Mouse (Mus musculus) left cerebral cortex, adult 11 months (tissue): ENCODE measurements at regions not wholly inside any gene's neighbourhood (a gene's known extent, or its start where the extent isn't known, plus 50 kb on each side); places are given as distances from the start of the nearest gene placed in this dataset.

Experiments used
- DNase-seq: peaks from one replicate; pipeline ENCODE4 v3.0.0; 2022; ENCODE audit warnings: low spot score

DNA sequence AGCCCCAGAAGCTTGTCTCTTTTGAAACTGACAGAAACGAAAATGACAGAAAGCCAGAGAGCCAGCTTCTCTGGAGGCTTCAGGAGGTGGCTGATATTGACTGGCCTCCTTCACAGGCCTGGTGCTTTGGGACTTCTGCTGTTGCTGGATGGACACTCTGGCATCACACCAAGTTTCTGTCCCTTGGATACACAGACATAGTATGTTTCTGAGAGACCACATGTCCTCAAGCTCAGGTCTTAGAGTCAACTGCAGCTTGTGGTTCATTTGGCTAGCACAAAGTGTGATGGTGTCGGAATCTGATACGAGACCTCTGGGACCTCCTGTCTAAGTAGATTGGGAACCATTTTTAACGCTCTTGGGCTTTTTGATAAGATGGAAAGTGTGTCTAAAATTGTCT is 502.0 kb downstream of the Sqor start:
- DNase-seq, result no peak

DNA sequence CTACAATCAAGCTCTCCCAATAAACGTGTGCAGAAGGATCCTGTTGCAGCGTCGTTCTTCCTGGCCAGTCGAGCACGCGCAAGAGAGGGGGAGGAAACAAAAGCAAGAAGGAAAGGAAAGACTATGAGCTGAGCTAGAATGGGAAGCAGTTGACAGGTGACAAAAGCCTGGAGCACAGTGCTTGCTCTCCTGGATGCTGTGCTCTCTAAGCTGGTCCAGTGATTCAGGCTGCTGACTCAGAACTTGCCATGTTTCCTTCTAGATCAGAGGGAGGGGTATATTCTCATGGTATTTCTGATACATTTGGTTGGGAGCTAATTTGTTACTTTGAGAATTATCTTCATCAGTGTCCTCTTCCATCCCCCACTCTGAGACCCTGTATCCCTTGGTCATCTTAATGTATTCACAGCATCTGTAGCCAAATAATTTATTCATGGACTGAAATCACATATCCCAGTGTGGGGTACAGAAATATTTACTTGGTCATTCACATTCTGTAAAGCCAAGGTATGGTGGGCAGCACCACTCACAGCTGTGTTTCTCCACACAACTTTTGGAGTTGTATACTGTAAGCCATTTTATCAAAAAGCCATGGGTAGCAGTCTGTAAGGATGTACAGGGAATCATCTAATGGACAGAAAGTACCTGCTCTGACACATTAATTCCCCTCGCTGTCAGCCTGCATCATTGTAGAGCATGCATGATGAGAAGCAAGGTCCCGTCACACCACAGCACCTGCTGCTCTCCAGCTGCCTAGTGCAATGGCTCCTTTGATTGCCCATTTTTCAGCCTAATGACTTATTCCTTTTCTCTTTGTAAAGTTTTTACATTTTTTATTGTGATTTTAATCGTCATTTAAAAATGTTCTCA is 510.1 kb downstream of the Sqor start:
- no peak for DNase-seq

DNA sequence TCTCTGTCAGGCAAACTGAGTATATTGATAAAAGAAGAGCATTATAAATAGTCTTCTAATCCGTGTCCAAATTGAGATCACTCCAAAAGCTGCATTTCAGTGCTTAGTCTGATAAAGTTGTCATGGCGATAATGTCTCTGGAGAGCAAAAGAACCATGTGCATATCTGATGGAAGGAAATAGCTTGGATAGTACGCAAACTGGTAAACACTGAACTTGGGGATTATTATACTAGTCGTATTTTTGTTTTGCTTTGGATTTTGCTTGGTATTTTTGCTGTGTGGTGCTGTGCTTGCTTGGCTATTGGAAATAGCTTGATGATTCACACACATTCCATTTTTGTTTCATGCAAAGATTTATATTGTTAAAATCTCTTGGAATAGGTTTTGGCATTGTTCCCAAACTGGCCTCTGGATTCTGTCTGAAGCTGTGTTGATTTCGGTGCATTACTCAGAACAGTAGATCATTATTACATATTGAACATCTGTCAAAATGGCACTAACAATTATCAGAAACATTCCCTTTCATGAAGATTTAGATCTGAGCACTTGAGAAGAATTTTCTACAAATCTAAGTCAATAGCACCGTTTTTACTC is 510.8 kb downstream of the Sqor start:
- no peak for DNase-seq

DNA sequence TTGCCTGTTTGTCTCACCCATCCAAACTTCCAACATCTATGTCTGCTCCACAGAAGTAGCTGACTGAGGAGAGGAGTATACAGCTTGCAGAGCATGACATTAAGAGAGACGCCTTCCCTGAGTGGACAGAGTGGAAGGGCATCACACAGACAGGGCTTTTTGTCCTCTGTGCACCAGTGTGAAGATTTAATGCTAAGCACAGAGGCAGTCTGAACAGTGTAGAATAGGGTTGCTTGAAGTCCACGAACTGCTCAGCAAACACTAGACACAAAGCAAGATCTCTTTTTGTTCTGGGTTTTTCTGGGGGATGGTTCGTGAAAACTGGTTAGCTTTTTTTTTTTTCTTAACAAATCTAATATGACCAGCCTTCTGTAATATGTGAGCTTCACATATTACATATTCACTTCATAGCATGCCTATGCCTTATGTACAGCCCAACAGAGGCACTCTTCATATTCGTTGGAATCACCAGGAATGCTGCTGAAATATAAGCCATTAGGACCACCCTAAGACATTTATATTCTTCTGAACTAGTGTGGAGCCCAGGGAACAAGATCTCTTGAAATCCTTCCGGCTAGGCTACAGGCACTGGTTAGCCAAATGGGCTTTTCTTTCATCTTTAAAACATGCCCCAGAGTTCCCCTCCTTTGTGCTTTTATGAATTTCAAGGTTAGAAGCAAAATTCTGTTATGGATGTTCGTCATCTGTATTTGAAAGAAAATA is 546.7 kb downstream of the Sqor start:
- DNase-seq, result no peak

DNA sequence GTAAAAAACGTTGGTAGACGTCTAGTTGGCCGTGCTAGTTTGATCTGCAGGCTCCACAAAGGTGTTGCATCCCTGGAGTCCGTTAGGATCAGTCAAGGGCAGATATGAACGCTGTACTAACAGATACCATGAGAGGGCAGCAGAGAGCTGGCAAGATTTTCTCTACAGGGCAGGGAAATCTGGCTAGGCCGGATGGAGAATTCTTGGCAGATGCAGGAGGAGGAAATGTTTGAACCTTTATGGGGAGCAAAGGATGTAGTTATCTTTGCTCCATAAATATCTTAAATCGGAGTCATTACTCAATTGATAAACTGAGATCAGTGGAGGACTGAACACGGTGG is 547.2 kb downstream of the Sqor start:
- DNase-seq, result peak; percentile 52

DNA sequence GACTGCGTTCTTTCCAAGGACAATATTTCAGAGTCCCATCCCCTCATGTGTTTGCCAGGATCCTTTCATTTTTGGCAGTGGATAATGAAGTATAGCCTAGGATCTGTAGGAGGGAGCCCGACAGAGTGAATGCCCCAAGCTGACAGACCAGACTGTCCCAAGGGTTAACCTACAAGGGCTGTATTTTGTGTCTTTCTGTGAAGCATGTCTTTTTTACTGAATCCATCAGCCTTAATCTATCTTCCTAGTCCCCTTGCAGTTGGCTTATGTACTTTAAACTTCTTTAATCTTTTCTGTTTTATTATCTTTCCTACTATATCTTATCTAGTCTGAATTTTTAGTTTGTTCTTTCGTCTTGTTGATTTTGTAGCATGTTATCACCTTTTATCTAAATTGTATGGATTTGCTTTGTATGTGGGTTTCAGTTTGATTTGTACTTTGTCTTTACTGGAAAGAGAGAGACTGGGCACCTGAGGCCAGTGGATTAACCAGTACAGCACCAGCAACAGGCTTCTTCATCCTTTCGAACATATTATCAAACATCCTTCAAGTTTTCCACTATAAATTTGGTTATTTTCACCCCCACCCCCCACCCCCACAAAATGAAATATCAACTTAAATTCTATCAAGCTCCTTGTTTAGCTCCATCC is 555.5 kb downstream of the Sqor start:
- no peak for DNase-seq

DNA sequence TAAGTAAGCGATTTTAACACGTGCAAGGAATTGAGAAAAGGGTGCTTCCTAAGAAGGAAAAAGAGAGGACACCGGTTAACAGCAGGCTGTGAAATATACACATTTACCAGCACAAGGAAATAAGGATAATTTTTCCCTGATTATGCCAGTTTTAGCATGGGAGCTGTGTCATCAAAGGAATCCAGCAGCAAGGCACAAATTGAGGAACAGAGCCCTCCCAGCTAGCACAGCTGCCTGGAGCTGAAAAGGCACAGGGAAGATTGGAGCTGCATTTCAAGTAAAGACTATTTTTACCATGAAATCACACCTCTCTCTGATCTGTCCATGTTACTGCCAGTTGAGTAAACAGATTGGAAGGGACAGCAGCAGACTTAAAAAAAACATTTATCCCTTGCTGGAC is 558.7 kb downstream of the Sqor start:
- DNase-seq, result peak; percentile 8

DNA sequence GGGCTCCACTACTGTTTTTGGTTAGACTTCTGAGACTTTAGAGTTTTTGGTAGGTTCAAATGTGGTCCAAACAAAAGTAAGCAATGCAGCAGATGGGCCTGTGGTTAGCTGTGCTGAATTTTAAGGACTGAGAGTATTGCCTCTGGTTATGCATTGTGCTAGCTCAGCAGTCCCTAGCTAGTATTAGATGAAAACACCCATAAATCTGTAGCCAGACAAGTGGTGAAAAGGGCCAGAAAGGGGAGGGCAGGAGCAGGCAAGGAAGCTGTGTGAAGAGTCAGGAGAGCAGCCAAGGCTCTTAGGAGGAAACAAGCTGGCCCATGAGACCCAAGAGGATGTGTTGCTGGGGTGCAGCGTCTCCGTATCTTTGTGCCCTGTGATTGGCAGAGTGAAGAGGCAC is 559.9 kb downstream of the Sqor start:
- DNase-seq, result no peak

DNA sequence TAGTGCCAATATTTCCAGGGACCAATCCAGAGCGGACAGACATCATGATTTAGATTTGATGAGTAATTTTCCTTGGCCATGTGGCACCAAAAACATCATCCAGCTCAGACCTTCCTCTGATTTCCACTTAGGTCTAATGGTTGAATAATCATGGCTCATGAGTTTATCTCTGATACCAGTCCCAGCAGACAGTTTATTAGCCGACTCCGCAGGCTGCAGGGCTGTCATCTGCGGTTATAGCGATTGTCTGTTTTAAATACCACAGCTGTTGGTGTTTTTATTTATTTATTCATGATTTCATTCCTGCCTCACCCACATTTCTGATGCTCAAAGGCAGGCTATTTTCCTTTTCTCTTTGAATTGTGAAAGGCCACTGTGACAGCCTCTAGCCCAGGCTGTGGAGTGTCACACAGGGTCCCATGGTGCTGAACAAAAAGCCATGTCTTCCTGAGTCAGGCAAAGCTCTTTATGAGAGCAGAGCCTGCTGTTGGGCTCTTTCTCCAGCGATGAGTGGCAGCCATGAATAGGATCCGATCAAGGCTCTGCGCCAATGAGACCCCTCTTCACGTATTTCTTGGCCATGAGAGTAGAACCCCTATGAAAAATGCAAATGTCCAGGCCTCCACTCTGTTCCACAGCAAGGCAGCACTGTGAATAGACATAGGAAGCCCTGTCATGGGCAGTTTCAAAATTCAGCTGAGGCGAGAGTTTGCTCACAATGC is 584.7 kb downstream of the Sqor start:
- DNase-seq, result peak; percentile 8

DNA sequence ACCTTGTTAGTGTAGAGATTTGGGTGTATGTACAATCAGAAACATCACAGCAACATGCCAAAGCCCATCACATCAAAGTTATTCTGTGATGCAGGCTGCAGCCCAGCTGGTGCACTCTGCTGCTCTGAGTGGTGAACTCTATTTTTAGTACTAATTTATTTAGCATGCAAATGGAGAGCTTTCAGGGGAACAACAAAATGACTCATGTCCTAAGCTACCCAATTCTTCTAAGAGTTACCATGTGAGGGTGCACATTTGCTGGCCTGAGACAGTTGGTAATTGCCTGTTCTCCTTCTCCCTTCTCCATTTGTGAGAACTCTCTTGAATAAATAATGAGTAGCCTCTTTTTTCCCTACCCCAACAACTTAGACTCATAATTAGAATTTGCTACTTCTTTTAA is 599.2 kb downstream of the Sqor start:
- peak; percentile 18 for DNase-seq

DNA sequence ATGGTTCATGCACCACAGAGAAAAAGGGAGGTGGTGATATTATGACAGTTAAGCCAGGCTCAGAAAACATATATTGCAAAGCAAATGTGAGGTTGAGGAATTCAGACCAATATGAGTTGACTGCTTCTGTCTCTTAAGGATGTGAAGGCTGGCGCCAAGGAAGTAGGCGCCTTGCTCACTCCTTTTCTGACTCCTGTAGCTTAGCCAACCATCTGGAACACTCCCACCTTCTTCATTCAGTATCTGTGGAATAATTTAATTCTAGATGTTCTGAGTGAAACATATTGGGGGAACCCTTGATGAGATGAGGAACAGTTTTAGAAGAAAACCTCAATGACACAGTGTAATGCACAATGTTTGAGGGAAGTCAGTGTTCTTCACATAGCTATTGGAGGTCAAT is 601.5 kb downstream of the Sqor start:
- DNase-seq, result peak; percentile 13

DNA sequence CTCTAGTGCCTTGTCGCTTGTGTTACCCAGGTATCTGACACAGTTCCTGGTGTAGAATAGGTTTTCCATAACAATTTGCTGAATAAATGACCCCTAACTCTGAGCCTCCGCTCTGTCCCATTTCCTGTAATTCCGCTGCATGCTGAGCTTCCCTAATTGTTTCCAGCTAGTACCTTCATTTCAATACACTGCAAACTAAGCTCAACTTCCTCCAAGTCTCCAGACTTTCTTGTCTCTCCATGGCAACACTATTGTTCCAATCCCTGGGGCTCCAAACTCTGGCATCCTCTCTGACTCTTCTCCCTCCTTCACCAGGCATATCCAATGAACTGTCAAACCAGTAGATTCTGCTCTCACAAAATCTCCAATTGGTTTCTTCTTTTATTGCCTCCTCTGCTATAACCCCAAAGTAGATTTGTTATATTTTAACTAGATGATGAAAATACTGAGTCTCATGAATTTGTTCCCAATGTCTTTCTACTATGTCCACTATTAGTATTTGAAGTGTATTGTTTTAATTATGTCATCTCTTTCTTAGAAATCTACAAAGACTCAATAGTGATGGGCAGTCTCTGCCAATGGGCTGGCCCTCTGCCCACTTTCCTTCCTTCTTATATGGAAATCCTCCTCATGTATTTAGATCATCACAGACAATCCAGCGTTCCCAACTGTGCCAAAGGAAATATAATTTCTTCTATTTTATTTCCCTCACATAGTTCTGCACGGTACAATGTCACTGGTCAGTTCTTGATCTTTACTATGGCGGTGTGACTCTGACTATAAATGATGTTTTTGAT is 620.8 kb downstream of the Sqor start:
- DNase-seq, result no peak

DNA sequence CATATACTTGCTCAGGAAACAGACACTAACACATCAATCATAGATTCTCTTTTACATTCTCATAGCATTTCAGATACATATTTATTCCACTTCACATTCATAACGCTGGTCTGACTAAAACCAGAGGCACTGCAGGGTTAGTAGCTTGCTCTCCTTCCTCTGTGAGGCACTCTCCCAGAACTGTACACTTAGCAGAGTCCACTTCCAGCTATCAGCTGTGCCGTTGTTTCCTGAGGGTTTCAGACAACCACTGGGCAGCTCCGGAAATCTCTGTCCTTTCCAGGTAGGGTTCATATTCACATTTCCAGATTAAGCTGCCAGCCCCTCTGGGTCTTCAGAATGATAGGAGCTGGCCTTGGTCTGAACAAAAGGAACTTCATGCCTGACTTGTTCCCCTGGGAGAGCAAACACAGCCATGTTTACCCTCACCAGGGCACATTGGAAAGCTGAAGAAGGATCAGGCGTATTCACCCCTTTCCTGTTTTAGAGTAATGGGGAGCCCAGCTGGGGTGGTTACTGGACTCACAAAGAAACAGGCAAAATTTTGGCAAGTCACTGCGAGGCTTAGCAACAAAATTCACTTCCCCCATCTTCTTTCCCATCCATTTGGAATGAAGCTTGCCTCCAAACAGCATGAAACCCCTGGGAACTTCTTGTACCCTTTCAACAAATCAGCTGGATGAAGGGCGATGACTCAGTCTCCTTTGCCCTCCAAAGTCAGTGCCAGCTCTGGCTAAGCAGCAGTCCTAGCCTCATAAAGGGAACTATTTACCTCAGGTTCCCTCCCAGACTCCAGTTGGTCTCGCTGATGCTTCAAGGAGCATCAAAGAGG is 622.0 kb downstream of the Sqor start:
- DNase-seq, result peak; percentile 1

DNA sequence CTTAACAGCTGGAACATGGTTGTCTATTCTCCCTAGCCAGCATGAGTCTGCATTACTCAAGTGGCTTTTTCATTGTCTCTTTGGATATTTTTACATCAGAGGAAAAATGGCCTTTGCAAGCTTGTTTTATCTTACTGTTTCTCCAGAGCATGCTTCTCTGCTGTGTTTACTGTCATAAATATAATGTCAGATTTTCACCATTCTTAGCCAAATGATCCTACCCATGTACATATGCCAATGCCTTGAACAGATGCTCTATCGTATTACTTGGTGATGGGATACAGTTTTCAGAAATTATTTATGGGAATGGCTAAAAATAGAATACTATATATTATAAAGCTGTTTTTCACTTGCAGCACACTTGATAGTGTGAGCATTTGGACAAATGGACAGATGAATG is 625.9 kb downstream of the Sqor start:
- DNase-seq, result no peak

DNA sequence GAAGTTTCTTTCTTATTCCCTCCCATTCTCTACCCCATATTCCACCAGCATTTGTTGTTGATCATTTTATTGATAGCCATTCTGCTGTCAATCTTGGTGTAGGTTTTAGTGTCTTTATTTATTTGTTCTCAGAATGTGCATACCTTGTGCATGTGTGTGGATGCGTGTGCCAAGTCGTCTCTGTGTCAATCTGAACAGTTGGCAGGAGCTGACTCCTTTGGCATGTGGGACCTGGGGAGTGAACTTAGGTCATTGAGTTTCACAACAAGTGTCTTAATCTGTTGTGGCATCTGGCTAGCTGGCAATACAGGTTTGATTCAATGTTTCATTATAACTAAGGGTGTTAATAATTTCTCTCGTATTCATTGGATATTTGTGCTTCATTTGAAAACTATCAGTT is 629.3 kb downstream of the Sqor start:
- DNase-seq, result no peak

DNA sequence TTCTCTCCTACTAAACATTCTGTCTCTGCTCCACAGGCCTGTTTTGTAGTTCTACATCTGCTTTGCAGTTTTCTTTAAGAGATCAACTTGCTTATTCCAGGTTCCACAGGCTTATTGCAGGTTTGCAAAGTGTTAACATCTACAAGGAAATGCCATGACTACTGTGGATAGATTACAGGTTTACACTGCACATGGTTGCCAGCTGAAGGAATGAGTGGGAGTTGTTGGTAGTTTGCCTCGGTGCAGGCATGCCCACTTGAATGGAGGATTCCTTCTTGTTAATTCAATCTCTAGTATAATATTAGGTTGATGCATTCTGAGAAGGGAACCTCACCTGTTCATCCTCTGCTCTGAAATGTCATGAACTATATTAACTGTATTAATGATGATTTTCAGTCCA is 632.5 kb downstream of the Sqor start:
- no peak for DNase-seq

DNA sequence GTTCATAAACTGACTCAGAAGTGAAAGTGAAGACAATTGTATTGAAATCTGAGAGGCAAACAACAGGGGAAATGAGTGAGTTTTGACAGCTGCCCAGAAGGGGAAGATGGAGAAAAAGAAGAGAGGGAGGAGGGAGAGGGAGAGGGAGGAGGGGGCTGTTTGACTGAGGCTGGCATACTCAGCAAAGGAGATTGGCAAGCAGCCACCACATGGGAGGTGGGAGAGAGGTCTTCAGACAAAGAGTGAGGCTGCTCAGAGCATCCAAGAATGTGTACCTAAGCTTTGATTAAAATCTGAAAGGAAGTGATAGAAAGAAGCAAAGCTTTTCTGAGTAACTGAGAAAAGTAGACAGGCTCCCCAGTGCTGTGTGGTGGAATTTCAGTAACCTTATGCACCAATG is 636.0 kb downstream of the Sqor start:
- no peak for DNase-seq

DNA sequence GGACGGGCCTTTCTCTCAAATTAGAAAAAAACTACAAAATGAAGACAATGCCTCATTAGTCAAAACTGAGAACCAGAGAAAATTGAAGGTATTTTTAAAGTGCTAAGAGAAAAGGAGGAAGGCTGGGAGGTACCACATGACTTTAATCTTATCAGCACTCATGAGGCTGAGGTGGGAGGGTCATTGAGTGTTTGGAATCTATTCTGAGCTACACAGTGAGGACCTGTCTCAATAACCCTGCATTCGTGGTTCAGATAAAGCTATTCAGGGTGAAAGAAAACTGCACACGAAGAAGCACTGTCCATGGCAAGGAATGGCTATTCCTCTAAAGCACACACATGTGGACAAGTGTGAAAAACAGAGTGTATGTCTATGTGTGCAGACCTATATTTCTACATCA is 644.0 kb downstream of the Sqor start:
- DNase-seq, result no peak

DNA sequence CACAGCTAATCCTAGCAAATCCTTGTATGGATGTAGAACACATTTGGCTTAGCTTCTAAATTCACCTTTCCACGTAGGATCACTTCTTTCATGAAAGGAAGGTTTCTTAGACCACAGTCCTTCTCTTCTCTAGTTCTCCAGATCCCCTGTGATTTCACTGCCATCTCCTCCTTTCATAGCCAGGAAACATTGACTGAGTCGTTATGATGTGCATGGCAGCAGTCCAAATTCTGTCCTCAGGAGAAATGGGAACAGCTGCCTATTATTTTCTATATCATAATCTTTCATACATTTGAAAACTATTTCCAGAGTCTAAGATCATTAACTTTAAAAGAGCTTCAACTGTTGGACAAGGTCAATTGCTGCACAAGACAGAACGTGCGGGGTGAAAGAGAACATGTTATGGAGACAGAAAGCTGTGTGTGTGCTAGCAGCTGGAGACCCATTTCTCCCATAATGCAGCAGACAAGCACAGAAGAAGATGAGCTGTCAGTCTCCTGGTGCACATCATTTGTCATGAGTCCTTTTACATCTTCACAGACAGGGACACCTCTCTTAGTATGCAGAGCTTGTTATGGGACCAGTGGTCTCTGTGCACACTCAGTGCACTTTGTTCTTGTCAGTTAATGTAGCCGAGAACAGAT is 631.6 kb upstream of the Sema6d start:
- DNase-seq, result no peak

DNA sequence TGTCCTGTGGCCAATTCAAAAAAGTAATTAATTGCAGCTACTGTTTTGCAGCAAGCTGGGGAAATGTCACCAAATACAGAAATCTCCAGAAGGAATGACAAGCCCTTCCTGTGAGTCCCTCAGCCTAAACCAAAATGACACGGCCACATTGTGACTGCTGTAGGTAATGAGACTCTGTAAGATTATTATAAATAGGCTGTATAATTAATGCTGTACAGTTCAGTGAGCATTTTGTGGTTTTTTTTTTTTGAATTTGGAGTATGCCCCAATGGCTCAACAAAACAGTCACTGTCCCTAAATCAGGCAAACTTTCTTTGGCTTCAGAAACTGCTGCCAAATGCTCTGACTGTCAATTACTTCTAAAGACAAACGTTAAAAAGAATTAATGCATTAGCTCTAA is 615.9 kb upstream of the Sema6d start:
- DNase-seq, result no peak
